Mouse (Mus musculus): Measurements from ENCODE around the gene BC048562.

The BC048562 gene

GRCm38 (mm10) chr9:108436182-108436581 lies at the start of gene BC048562:
Gene BC048562 (plus strand): TSS chr9:108436482.
- no peak for DNase-seq (ENCODE audit: low read depth, low spot score)

GRCm38 (mm10) chr9:108386816-108387215 lies 49.5 kb upstream of the BC048562 start:
- DNase-seq (ENCODE audit: low read depth, low spot score), result no peak

GRCm38 (mm10) chr9:108388601-108389000 lies 47.7 kb upstream of the BC048562 start:
- DNase-seq (ENCODE audit: low read depth, low spot score), result no peak

GRCm38 (mm10) chr9:108389220-108389619 lies 47.1 kb upstream of the BC048562 start:
- DNase-seq (ENCODE audit: low read depth, low spot score), result no peak

GRCm38 (mm10) chr9:108392676-108393075 lies 43.6 kb upstream of the BC048562 start, which contains the start of gene 1700102P08Rik:
Gene 1700102P08Rik (plus strand): TSS chr9:108392805.
- no peak for DNase-seq (ENCODE audit: low read depth, low spot score)

GRCm38 (mm10) chr9:108394191-108394590 lies 42.1 kb upstream of the BC048562 start:
- no peak for DNase-seq (ENCODE audit: low read depth, low spot score)

GRCm38 (mm10) chr9:108395427-108395826 lies 40.9 kb upstream of the BC048562 start:
- DNase-seq (ENCODE audit: low read depth, low spot score), result no peak

GRCm38 (mm10) chr9:108398324-108398723 lies 38.0 kb upstream of the BC048562 start:
- no peak for DNase-seq (ENCODE audit: low read depth, low spot score)

- DNase-seq (ENCODE audit: low read depth, low spot score), result no peak
Measured at GRCm38 (mm10) chr9:108401186-108401960, 34.9 kb upstream of the BC048562 start.

GRCm38 (mm10) chr9:108403081-108403480 lies 33.2 kb upstream of the BC048562 start:
- DNase-seq (ENCODE audit: low read depth, low spot score), result no peak

- no peak for DNase-seq (ENCODE audit: low read depth, low spot score)
Measured at GRCm38 (mm10) chr9:108404451-108404850, 31.8 kb upstream of the BC048562 start.

- no peak for DNase-seq (ENCODE audit: low read depth, low spot score)
Measured at GRCm38 (mm10) chr9:108409535-108409934, 26.7 kb upstream of the BC048562 start.

- no peak for DNase-seq (ENCODE audit: low read depth, low spot score)
Measured at GRCm38 (mm10) chr9:108411381-108411942, 24.8 kb upstream of the BC048562 start.

GRCm38 (mm10) chr9:108412221-108412620 lies 24.1 kb upstream of the BC048562 start:
- DNase-seq (ENCODE audit: low read depth, low spot score), result peak; percentile 38

- DNase-seq (ENCODE audit: low read depth, low spot score), result no peak
Measured at GRCm38 (mm10) chr9:108428384-108428783, 7.9 kb upstream of the BC048562 start, which contains the start of gene Ccdc36. Gene Ccdc36 (minus strand): TSS chr9:108428484.

- DNase-seq (ENCODE audit: low read depth, low spot score), result peak; percentile 26
Measured at GRCm38 (mm10) chr9:108431431-108432067, 4.7 kb upstream of the BC048562 start.

GRCm38 (mm10) chr9:108439176-108439575 lies 2.9 kb downstream of the BC048562 start:
- no peak for DNase-seq (ENCODE audit: low read depth, low spot score)

- no peak for DNase-seq (ENCODE audit: low read depth, low spot score)
Measured at GRCm38 (mm10) chr9:108440485-108440884, 4.2 kb downstream of the BC048562 start.

GRCm38 (mm10) chr9:108441236-108441919 lies 5.1 kb downstream of the BC048562 start:
- no peak for DNase-seq (ENCODE audit: low read depth, low spot score)

- DNase-seq (ENCODE audit: low read depth, low spot score), result peak; percentile 35
Measured at GRCm38 (mm10) chr9:108445125-108445524, 8.8 kb downstream of the BC048562 start.

- no peak for DNase-seq (ENCODE audit: low read depth, low spot score)
Measured at GRCm38 (mm10) chr9:108449860-108450259, 13.6 kb downstream of the BC048562 start.

Data from CD4-positive, CD25-positive, alpha-beta regulatory T cell, adult 2 months (primary cell).